Mouse (Mus musculus) heart, adult 11 months (tissue): ENCODE measurements around the gene 1110059E24Rik.

Experiments used
- DNase-seq: peaks from one replicate; pipeline ENCODE4 v3.0.0; 2022

The 1110059E24Rik gene

GRCm38 (mm10) chr19:21571223-21571980 is 81.4 kb downstream of the 1110059E24Rik start:
- peak; percentile 97 for DNase-seq

GRCm38 (mm10) chr19:21570778-21571177 is 82.0 kb downstream of the 1110059E24Rik start:
- peak; percentile 85 for DNase-seq

- no peak for DNase-seq
Observed at GRCm38 (mm10) chr19:21568528-21569185, 84.1 kb downstream of the 1110059E24Rik start.

- DNase-seq, result no peak
Observed at GRCm38 (mm10) chr19:21567933-21568332, 84.8 kb downstream of the 1110059E24Rik start.

GRCm38 (mm10) chr19:21566484-21566883 is 86.3 kb downstream of the 1110059E24Rik start:
- no peak for DNase-seq

GRCm38 (mm10) chr19:21564461-21564797 is 88.3 kb downstream of the 1110059E24Rik start:
- DNase-seq, result no peak

GRCm38 (mm10) chr19:21563789-21564460 is 88.9 kb downstream of the 1110059E24Rik start:
- peak; percentile 95 for DNase-seq

- no peak for DNase-seq
Observed at GRCm38 (mm10) chr19:21562996-21563395, 89.8 kb downstream of the 1110059E24Rik start.

- no peak for DNase-seq
Observed at GRCm38 (mm10) chr19:21552801-21553200, 100.0 kb downstream of the 1110059E24Rik start.

DNA sequence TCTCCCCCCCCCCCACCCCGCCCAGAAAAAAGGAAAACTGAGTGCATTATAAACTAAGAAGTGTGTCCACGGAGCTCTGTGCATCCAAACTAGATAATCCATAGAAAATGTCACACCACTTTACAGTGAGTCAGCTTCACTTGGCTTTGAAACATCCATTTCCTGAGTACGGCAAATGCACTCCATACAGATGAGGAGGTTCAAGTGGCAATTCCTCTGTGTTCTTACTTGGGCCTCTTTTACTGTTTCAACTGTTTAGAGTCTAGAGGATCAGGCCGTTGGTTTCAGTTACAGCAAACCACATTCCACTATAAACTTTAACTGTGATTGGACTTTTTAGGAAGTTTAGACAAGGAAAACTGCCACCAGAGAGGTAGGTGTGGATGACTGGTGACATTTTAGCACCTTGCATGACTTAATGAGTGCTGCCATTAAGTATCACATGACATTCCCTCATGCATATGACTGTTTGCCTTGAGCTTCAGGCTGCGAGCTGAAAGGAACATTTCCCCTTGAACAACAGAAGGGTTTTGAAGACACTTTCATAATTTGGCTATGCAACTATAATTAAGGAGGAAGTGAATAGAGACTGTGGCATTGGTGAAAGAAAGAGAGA is 100.7 kb downstream of the 1110059E24Rik start:
- DNase-seq, result no peak

- DNase-seq, result no peak
Observed at GRCm38 (mm10) chr19:21549713-21550112, 103.1 kb downstream of the 1110059E24Rik start.

GRCm38 (mm10) chr19:21548947-21549346 is 103.8 kb downstream of the 1110059E24Rik start:
- no peak for DNase-seq

DNA sequence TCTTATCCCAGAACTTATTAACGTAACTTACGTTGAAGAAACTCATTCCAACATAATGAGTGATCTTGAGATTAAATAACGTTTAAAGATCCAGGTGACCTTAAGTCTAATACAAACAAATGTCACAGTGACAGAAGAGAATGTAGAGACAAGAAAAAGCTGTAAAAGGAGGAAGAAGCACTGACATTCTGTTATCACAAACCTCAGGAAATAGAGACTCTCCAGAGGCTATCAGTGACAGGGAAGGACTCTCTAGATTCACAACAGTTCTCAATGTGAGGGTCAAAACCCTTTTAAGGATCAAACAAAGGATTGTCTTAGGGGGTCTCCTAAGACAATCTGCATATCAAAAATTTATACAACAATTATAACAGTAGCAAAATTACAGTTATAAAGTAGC is 115.7 kb downstream of the 1110059E24Rik start:
- no peak for DNase-seq
